Mouse (Mus musculus): ENCODE data around the gene Ube2d1. TPM values are rescaled to one million over a fixed set of nuclear protein-coding genes. Genes with fewer than 3 reads are reported as not detected.

The Ube2d1 gene
- polyA plus RNA-seq (2014; fragmentation: Nextera tagmentation; extraction: Ambion mirVana): 176 and 184 TPM in 2 replicates

GRCm38 (mm10) chr10:71285126-71285580 is at the start of gene Ube2d1:
TSS of gene Ube2d1 (minus strand) at chr10:71285262.
- ATAC-seq (ENCODE audit: low FRiP score) (peak; percentile 96), DNase-seq (ENCODE audit: low spot score, missing footprints) (peak; percentile 98)
- 0% methylated on average over 47 of the region's 50 CpGs for WGBS
- Histone ChIP-seq H3K9me3 (ENCODE audit: control insufficient read depth, low read length) (no peaks in the 10 kb centered on the region), H3K9ac (ENCODE audit: low read length) (peak within 1 kb of the TSS; percentile 96), H3K4me3 (ENCODE audit: low read depth, low read length) (peak within 1 kb of the TSS; percentile 86), H3K27ac (ENCODE audit: low read depth, low read length) (peak within 1 kb of the TSS; percentile 57), H3K4me1 (ENCODE audit: control insufficient read depth, insufficient read depth, low read length) (peaks cover 14% of the 10 kb centered on the region; the same call in 1 of the 2 replicates), H3K4me2 (peak within 1 kb of the TSS; percentile 50), H3K27me3 (ENCODE audit: control insufficient read depth, insufficient read depth, low read length) (no peaks in the 10 kb centered on the region), H3K36me3 (ENCODE audit: control insufficient read depth, insufficient read depth, low read length) (no peaks in the 10 kb centered on the region)

- no peak overlapping the region for H3K27ac ChIP-seq (ENCODE audit: low read depth, low read length)
- H3K9me3 ChIP-seq (ENCODE audit: control insufficient read depth, low read length): no peaks in the 10 kb centered on the region
- H3K4me1 ChIP-seq (ENCODE audit: control insufficient read depth, insufficient read depth, low read length): no peaks in the 10 kb centered on the region
- ATAC-seq (ENCODE audit: low FRiP score) (no peak), DNase-seq (ENCODE audit: low spot score, missing footprints) (no peak)
- H3K36me3 ChIP-seq (ENCODE audit: control insufficient read depth, insufficient read depth, low read length): peaks cover 11% of the 10 kb centered on the region
- no peak overlapping the region for H3K9ac ChIP-seq (ENCODE audit: low read length)
- H3K27me3 ChIP-seq (ENCODE audit: control insufficient read depth, insufficient read depth, low read length): no peaks in the 10 kb centered on the region
- WGBS: 95% methylated on average over 9 of the region's 9 CpGs
- H3K4me2 ChIP-seq: no peak overlapping the region
- H3K4me3 ChIP-seq (ENCODE audit: low read depth, low read length): no peak overlapping the region
Measured at GRCm38 (mm10) chr10:71332859-71333258, 47.8 kb upstream of the Ube2d1 start.

- no peak overlapping the region for H3K9ac ChIP-seq (ENCODE audit: low read length)
- no peak overlapping the region for H3K4me3 ChIP-seq (ENCODE audit: low read depth, low read length)
- no peaks in the 10 kb centered on the region for H3K9me3 ChIP-seq (ENCODE audit: control insufficient read depth, low read length)
- peaks cover 11% of the 10 kb centered on the region for H3K36me3 ChIP-seq (ENCODE audit: control insufficient read depth, insufficient read depth, low read length)
- no peak overlapping the region for H3K4me2 ChIP-seq
- WGBS: 90% methylated on average over 4 of the region's 4 CpGs
- H3K27ac ChIP-seq (ENCODE audit: low read depth, low read length): no peak overlapping the region
- H3K27me3 ChIP-seq (ENCODE audit: control insufficient read depth, insufficient read depth, low read length): no peaks in the 10 kb centered on the region
- ATAC-seq (ENCODE audit: low FRiP score): no peak
- no peaks in the 10 kb centered on the region for H3K4me1 ChIP-seq (ENCODE audit: control insufficient read depth, insufficient read depth, low read length)
- DNase-seq (ENCODE audit: low spot score, missing footprints): no peak
Measured at GRCm38 (mm10) chr10:71332376-71332775, 47.3 kb upstream of the Ube2d1 start.

GRCm38 (mm10) chr10:71331908-71332307 is 46.8 kb upstream of the Ube2d1 start:
- Histone ChIP-seq H3K4me3 (ENCODE audit: low read depth, low read length) (no peak overlapping the region), H3K27me3 (ENCODE audit: control insufficient read depth, insufficient read depth, low read length) (no peaks in the 10 kb centered on the region), H3K4me2 (no peak overlapping the region), H3K9ac (ENCODE audit: low read length) (no peak overlapping the region), H3K4me1 (ENCODE audit: control insufficient read depth, insufficient read depth, low read length) (no peaks in the 10 kb centered on the region), H3K27ac (ENCODE audit: low read depth, low read length) (no peak overlapping the region), H3K9me3 (ENCODE audit: control insufficient read depth, low read length) (no peaks in the 10 kb centered on the region), H3K36me3 (ENCODE audit: control insufficient read depth, insufficient read depth, low read length) (peaks cover 11% of the 10 kb centered on the region)
- 95% methylated on average over 7 of the region's 7 CpGs for WGBS
- ATAC-seq (ENCODE audit: low FRiP score) (no peak), DNase-seq (ENCODE audit: low spot score, missing footprints) (peak; percentile 59)

- ATAC-seq (ENCODE audit: low FRiP score) (no peak), DNase-seq (ENCODE audit: low spot score, missing footprints) (no peak)
- H3K9ac ChIP-seq (ENCODE audit: low read length): no peak overlapping the region
- 95% methylated on average over 12 of the region's 12 CpGs for WGBS
- H3K9me3 ChIP-seq (ENCODE audit: control insufficient read depth, low read length): no peaks in the 10 kb centered on the region
- no peak overlapping the region for H3K27ac ChIP-seq (ENCODE audit: low read depth, low read length)
- no peaks in the 10 kb centered on the region for H3K4me1 ChIP-seq (ENCODE audit: control insufficient read depth, insufficient read depth, low read length)
- no peaks in the 10 kb centered on the region for H3K27me3 ChIP-seq (ENCODE audit: control insufficient read depth, insufficient read depth, low read length)
- H3K36me3 ChIP-seq (ENCODE audit: control insufficient read depth, insufficient read depth, low read length): peaks cover 5% of the 10 kb centered on the region
- H3K4me2 ChIP-seq: no peak overlapping the region
- H3K4me3 ChIP-seq (ENCODE audit: low read depth, low read length): no peak overlapping the region
Measured at GRCm38 (mm10) chr10:71330070-71330469, 45.0 kb upstream of the Ube2d1 start.

GRCm38 (mm10) chr10:71329295-71329694 is 44.2 kb upstream of the Ube2d1 start:
- 94% methylated on average over 6 of the region's 6 CpGs for whole genome bisulfite sequencing
- peak; percentile 75 for DNase-seq (ENCODE audit: low spot score, missing footprints)
- ATAC-seq (ENCODE audit: low FRiP score): no peak

GRCm38 (mm10) chr10:71328870-71329269 is 43.8 kb upstream of the Ube2d1 start:
- whole genome bisulfite sequencing: 93% methylated on average over 5 of the region's 5 CpGs
- H3K4me3 ChIP-seq (ENCODE audit: low read depth, low read length): no peak overlapping the region
- DNase-seq (ENCODE audit: low spot score, missing footprints): no peak
- ATAC-seq (ENCODE audit: low FRiP score): no peak
- no peaks in the 10 kb centered on the region for H3K27me3 ChIP-seq (ENCODE audit: control insufficient read depth, insufficient read depth, low read length)
- H3K4me2 ChIP-seq: no peak overlapping the region
- H3K4me1 ChIP-seq (ENCODE audit: control insufficient read depth, insufficient read depth, low read length): no peaks in the 10 kb centered on the region
- no peaks in the 10 kb centered on the region for H3K9me3 ChIP-seq (ENCODE audit: control insufficient read depth, low read length)
- no peak overlapping the region for H3K9ac ChIP-seq (ENCODE audit: low read length)
- H3K36me3 ChIP-seq (ENCODE audit: control insufficient read depth, insufficient read depth, low read length): peaks cover 5% of the 10 kb centered on the region
- no peak overlapping the region for H3K27ac ChIP-seq (ENCODE audit: low read depth, low read length)

More at GRCm38 (mm10) chr10:71329295-71329694, 44.2 kb upstream of the Ube2d1 start:
- Histone ChIP-seq H3K4me1 (ENCODE audit: control insufficient read depth, insufficient read depth, low read length) (no peaks in the 10 kb centered on the region), H3K9ac (ENCODE audit: low read length) (no peak overlapping the region), H3K27ac (ENCODE audit: low read depth, low read length) (no peak overlapping the region), H3K4me3 (ENCODE audit: low read depth, low read length) (no peak overlapping the region), H3K27me3 (ENCODE audit: control insufficient read depth, insufficient read depth, low read length) (no peaks in the 10 kb centered on the region), H3K36me3 (ENCODE audit: control insufficient read depth, insufficient read depth, low read length) (peaks cover 5% of the 10 kb centered on the region), H3K4me2 (no peak overlapping the region), H3K9me3 (ENCODE audit: control insufficient read depth, low read length) (no peaks in the 10 kb centered on the region)

GRCm38 (mm10) chr10:71328382-71328781 is 43.3 kb upstream of the Ube2d1 start:
- Histone ChIP-seq H3K9ac (ENCODE audit: low read length) (no peak overlapping the region), H3K4me1 (ENCODE audit: control insufficient read depth, insufficient read depth, low read length) (no peaks in the 10 kb centered on the region), H3K4me3 (ENCODE audit: low read depth, low read length) (no peak overlapping the region), H3K9me3 (ENCODE audit: control insufficient read depth, low read length) (no peaks in the 10 kb centered on the region), H3K27ac (ENCODE audit: low read depth, low read length) (no peak overlapping the region), H3K4me2 (no peak overlapping the region), H3K36me3 (ENCODE audit: control insufficient read depth, insufficient read depth, low read length) (peaks cover 5% of the 10 kb centered on the region), H3K27me3 (ENCODE audit: control insufficient read depth, insufficient read depth, low read length) (no peaks in the 10 kb centered on the region)
- no peak for ATAC-seq (ENCODE audit: low FRiP score)
- no peak for DNase-seq (ENCODE audit: low spot score, missing footprints)
- 85% methylated on average over 6 of the region's 6 CpGs for WGBS

GRCm38 (mm10) chr10:71327386-71327785 is 42.3 kb upstream of the Ube2d1 start:
- Histone ChIP-seq H3K4me3 (ENCODE audit: low read depth, low read length) (no peak overlapping the region), H3K9me3 (ENCODE audit: control insufficient read depth, low read length) (no peaks in the 10 kb centered on the region), H3K27ac (ENCODE audit: low read depth, low read length) (no peak overlapping the region), H3K4me2 (no peak overlapping the region), H3K4me1 (ENCODE audit: control insufficient read depth, insufficient read depth, low read length) (no peaks in the 10 kb centered on the region), H3K27me3 (ENCODE audit: control insufficient read depth, insufficient read depth, low read length) (no peaks in the 10 kb centered on the region), H3K36me3 (ENCODE audit: control insufficient read depth, insufficient read depth, low read length) (peaks cover 5% of the 10 kb centered on the region), H3K9ac (ENCODE audit: low read length) (no peak overlapping the region)
- no peak for ATAC-seq (ENCODE audit: low FRiP score)
- WGBS: 88% methylated on average over 10 of the region's 10 CpGs
- DNase-seq (ENCODE audit: low spot score, missing footprints): peak; percentile 73

Data from midbrain, embryonic 11.5 days (tissue).